Mouse (Mus musculus) heart, adult 2 months (tissue): ENCODE results near the gene Spata19.

Source experiments
- CTCF ChIP-seq: fragments of 200-600 bp; IDR thresholded peaks from 2 replicates; pipeline ENCODE4 v1.8.1; 2022; ENCODE audit warnings: antibody characterized with exemption, mild to moderate bottlenecking, moderate library complexity
- POLR2A ChIP-seq: fragments of 200-500 bp; IDR thresholded peaks from 2 replicates; pipeline ENCODE4 v1.6.1; 2011; ENCODE audit warnings: mild to moderate bottlenecking, low read depth, low read length, control low read depth; ENCODE audit not compliant: insufficient read depth

- TF ChIP-seq CTCF: no peak
- no peak for TF ChIP-seq POLR2A
Measured at GRCm38 (mm10) chr9:27401169-27401568, 4.6 kb downstream of the Spata19 start.
